Mouse (Mus musculus): ENCODE results near the gene Cd274.

Cd274 gene

GRCm38 (mm10) chr19:29364076-29364475 lies 3.2 kb upstream of the Cd274 start:
- no peak for DNase-seq (ENCODE audit: low spot score)

GRCm38 (mm10) chr19:29365105-29365504 lies 2.1 kb upstream of the Cd274 start:
- no peak for DNase-seq (ENCODE audit: low spot score)

- no peak for DNase-seq (ENCODE audit: low spot score)
Observed at GRCm38 (mm10) chr19:29366226-29366968, 858 bp upstream of the Cd274 start.

GRCm38 (mm10) chr19:29368041-29368440 lies 786 bp downstream of the Cd274 start:
- DNase-seq (ENCODE audit: low spot score), result no peak

- no peak for DNase-seq (ENCODE audit: low spot score)
Observed at GRCm38 (mm10) chr19:29368671-29369309, 1.5 kb downstream of the Cd274 start.

DNA sequence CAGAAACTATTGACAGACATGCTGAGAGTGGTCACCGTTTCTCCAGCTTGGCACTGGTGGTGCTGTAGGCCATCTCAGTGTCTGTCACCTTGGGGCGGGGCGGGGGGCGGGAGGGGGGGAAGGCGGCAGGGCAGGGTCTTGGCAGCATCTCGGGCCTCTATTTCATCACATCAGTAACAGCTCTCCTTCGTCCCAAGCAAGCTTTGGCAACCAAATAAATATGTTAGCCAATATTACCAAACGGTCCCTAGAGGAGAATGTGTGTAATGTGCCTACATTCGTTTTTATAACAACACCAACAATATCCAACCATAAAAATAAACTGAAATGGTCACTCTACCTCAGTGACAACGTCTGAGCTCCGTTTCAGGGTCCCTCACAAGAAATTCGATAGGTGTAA lies 2.9 kb downstream of the Cd274 start:
- no peak for DNase-seq (ENCODE audit: low spot score)

DNA sequence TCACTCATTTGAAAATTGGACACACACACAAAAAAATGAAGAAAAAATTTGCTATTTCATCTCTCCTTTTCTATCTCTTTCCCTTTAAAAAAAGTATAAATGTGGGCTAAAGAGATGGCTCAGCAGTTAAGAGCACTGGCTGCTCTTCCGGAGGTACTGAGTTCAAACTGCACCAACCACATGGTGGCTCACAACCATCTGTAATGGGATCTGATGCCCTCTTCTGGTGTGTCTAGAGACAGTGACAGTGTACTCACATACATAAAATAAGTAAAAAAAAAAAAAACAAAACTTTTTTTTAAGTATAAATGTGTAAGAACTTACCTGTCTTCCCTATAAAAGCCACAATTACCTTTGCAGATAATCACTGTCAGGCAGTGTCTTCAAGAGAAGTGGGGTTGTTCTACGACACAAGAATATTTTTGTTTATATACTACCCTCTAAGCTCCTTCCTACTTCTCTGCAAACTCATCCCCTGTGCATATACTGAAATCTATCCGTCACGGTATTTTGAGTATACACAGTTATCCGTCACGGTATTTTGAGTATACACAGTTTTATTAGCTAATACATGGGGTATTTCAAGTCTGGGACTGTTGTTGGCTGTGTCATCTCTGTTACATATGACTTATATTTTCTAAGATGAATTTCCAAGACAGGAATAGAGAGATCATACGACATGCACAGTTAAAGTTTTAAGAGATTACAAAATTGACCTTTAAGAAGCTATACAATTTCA lies 3.5 kb downstream of the Cd274 start:
- DNase-seq (ENCODE audit: low spot score), result no peak

- DNase-seq (ENCODE audit: low spot score), result no peak
Observed at GRCm38 (mm10) chr19:29371284-29372081, 4.2 kb downstream of the Cd274 start.

DNA sequence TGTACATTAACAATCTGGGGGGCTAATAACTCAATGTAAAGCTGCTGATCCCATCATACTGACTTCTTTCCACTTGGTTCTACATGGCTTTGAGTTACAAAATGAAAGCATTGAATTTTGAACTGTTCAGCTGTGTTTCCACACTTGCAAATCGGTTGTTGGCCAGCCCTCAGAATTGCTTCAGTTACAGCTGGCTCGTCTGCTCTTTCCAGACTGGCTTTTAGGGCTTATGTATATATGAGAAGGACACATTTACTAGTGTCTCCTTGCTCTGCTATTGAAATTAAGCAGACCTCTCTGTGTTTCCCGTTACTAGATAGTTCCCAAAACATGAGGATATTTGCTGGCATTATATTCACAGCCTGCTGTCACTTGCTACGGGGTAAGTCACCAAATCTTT lies 4.9 kb downstream of the Cd274 start:
- no peak for DNase-seq (ENCODE audit: low spot score)

DNA sequence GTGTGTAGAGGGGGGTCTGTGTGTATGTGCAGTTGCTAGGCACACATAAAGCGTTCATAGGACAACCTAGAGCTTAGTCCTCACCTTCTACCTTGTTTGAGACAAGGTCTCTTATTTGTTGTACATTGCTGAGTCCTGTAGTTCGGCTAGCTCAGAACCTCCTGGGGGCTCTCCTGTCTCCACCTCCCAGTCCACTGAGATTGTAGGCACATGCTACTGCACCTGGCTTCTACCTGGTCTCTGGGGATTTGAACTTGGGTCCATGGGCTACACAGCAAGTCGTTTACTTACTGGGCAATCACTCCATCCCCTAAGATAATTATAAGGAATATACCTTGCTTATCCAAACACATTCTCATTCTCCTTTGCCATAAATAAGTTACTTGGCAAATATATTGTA lies 5.4 kb downstream of the Cd274 start:
- no peak for DNase-seq (ENCODE audit: low spot score)

GRCm38 (mm10) chr19:29373438-29373837 lies 6.2 kb downstream of the Cd274 start:
- DNase-seq (ENCODE audit: low spot score), result no peak

DNA sequence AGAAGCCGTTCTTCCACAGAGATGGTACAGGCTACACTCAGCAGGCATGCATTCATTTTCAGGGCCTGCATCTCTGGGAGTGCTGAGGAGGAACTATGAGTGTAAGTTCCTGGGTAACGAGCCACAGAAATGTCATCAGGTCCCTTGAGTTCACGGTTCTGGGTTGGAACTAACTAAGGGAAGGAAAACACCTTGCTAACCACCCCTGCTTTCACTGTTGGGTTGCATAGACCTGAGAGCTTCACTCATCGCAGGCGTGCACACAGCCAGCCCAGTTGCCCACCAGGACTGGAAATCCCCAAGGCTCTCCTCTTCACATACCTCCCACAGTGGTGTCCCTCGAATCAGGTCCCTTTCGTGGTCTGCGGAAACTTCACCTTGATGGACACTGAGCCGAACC lies 7.7 kb downstream of the Cd274 start:
- DNase-seq (ENCODE audit: low spot score), result no peak

GRCm38 (mm10) chr19:29376382-29376781 lies 9.1 kb downstream of the Cd274 start:
- no peak for DNase-seq (ENCODE audit: low spot score)

DNA sequence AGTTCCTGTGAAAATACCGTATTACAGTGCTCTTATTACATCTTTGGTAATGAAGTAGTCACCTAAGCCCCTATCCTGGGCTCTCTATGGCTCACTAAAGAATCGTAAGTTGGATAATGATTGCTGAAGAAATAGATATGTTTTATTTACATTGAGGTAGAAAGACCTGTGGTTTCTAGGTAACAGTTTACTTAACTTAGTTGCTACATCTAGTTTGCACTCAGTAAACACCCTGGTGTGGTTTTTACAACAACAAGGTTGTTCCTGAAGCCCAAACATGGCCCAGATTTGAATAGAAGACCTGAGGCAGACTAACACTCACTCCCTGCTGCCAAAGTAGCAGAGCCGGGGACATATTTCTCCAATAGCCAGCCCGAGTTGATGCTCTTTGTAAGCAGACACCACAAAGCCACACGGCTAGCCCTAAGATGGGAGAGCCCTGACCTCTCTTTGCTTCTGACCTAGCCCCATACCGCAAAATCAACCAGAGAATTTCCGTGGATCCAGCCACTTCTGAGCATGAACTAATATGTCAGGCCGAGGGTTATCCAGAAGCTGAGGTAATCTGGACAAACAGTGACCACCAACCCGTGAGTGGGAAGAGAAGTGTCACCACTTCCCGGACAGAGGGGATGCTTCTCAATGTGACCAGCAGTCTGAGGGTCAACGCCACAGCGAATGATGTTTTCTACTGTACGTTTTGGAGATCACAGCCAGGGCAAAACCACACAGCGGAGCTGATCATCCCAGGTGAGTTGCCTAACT lies 12.8 kb downstream of the Cd274 start:
- DNase-seq (ENCODE audit: low spot score), result no peak

- no peak for DNase-seq (ENCODE audit: low spot score)
Observed at GRCm38 (mm10) chr19:29383368-29383767, 16.1 kb downstream of the Cd274 start.

DNA sequence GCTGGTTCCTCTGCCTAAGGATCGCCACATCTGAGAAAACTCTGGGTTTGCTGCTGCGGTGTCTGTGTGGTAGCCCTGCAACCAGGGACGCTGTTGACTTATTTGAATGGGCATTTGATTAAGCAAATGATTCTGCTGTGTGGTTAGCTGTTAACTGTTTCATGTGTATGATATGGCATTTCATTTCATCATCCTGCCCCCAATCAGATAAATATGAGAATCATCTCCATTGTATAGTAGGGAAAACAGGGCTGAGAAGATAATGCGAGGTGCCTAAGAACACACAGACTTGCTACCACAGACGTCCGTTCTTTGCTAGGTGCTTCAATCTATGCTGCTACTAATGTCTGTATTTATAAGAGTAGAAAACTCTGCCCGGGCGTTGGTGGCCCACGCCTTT lies 17.2 kb downstream of the Cd274 start:
- DNase-seq (ENCODE audit: low spot score), result no peak

- no peak for DNase-seq (ENCODE audit: low spot score)
Observed at GRCm38 (mm10) chr19:29384994-29385393, 17.7 kb downstream of the Cd274 start.

DNA sequence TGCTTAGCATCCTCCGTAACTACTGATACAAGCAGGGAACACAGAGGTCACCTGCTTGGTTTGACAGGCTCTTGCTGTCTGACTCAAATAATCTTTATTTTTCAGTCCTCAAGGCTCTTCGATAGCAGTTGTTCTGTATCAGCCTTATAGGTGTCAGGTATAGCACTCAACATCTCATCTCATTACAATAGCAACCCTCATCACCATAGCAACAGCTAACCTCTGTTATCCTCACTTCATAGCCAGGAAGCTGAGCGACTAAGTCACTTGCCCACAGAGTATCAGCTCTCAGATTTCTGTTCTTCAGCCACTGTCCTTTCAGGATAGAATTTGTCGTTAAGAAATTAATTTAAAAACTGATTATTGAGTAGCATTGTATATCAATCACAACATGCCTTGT lies 18.6 kb downstream of the Cd274 start:
- DNase-seq (ENCODE audit: low spot score), result no peak

DNA sequence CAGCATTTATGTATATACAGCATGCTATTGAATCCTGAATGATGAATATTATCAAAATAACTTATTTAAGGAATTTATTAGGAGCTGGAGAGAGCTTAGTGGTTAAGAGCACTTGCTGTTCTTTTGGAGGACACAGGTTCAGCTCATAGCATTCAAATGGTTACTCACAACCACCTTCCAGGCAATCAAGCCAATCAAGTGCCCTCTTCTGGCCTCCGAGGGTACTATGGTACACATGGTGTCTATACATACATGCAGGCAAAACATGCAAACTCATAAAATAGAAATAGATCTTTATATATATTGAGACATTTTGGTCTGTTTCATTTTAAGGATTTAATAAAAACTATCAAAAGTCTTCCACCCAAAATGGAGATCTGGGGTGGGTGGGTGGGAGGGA lies 21.6 kb downstream of the Cd274 start:
- no peak for DNase-seq (ENCODE audit: low spot score)

- no peak for DNase-seq (ENCODE audit: low spot score)
Observed at GRCm38 (mm10) chr19:29390483-29390882, 23.2 kb downstream of the Cd274 start.

DNA sequence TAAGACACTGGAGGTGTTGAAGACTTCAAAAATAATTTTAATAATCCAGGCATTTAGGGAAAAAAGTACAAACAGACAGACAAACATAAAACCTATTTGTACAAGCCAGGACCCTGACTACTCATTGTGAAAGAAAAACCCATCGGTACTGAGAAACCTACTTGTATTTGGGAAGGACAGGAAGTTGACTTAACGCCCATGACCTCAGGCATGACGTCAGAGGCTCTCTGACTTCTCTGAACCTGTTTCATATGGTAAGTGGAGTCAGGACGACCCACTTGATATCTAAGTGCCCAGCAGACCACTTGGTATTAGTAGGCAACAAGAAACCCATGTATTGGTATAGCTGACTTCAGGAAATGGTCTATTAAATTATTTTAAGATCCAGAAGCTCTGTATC lies 24.0 kb downstream of the Cd274 start:
- DNase-seq (ENCODE audit: low spot score), result no peak

DNA sequence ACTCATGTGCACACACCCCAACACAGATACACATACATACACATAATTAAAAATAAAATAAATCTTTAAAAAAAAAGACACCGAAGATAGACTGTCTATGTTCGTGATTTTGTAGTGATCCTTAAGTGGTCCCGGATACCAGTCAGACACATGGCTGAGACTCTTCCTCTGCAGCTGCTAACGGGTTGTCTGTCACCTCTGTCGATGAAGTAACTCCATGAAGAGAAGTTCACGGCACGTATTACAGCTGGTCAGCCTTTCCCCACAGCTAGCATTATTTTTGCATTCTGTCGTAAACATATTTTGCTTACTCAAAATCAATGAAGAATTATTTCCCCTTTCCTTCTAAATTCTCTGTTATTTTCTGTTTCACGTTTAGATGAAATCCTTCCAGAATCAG lies 26.1 kb downstream of the Cd274 start:
- no peak for DNase-seq (ENCODE audit: low spot score)

Data from yolk sac, embryonic 10.5 days (tissue).